Mouse (Mus musculus) embryonic stem cell, embryonic (primary cell): ENCODE results near the gene Lnx2.

Source experiments
- CTCF ChIA-PET, 4 experiments: fragments of 300-600 bp in 2 of 4; fragments of 350-600 bp in 2 of 4; sonication (Branson Sonifier 250); formaldehyde crosslinking; loops; one replicate each; lab custom pipeline; 2022; ENCODE audit warnings: inconsistent platforms in 2 of 4; lab: Charles Lee
- POLR2A ChIA-PET, 4 experiments: fragments of 300-600 bp in 2 of 4; fragments of 350-600 bp in 2 of 4; sonication (Branson Sonifier 250); formaldehyde crosslinking; loops; one replicate each; lab custom pipeline; 2022; ENCODE audit warnings: antibody characterized with exemption in 4 of 4, inconsistent platforms in 1 of 4; lab: Charles Lee

The Lnx2 gene

DNA sequence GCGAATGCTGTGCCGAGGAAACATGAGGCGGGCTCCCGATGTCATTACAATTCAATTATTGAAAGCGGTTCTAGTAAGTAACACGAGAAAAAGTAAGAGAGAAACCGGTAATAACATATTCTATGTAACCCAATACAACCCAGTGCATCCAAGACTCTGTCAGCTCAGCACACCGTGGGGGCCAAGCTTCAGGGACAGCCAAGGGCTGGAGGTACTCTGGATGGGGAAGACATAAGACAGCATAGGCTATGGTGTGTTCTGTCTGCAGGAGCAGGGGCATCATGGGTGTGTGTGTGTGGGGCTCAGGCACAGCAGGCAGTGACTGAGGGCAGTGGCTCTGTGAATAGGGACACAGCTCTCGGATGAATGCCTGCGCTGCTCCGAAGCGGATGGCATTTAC lies 59.8 kb downstream of the Lnx2 start:
- ChIA-PET POLR2A (no interaction called here), CTCF (no interaction called here)

GRCm38 (mm10) chr5:147015191-147015590 lies 61.2 kb downstream of the Lnx2 start:
- ChIA-PET CTCF (no interaction called here), POLR2A (no interaction called here)

- POLR2A ChIA-PET, result interaction anchor here in 1 of 4 experiments (1.0 to 1.1 kb wide), 2 partner anchors 9 to 16 kb away, joined by 3 read pairs; no protein-coding TSS in a partner anchor
- CTCF ChIA-PET, result no interaction called here
Observed at GRCm38 (mm10) chr5:147013845-147014244, 62.5 kb downstream of the Lnx2 start.

GRCm38 (mm10) chr5:147011333-147011732 lies 65.1 kb downstream of the Lnx2 start:
- ChIA-PET POLR2A (interaction anchor here in 2 of 4 experiments (0.5 to 0.6 kb wide), 2 partner anchors 13 to 67 kb away, joined by 5 read pairs; no protein-coding TSS in a partner anchor), CTCF (no interaction called here)

DNA sequence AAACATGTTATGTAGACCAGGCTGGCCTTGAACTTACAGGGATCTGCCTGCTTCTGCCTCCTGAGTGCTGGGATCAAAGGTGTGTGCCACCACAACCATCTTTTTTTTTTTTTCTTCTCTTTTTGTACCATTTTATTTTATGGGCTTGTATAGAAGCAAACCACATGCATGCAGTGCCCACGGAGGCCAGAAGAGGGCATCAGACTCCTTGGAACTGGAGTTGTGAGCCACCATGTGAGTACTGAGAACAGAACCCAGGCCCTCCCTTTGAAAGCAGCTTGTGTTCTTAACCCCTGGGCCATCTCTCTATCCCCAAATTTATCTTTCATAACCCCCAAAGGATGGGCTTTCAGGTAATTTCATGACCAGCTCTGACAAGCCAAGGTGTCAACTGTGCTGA lies 73.1 kb downstream of the Lnx2 start:
- POLR2A ChIA-PET, result interaction anchor here in 1 of 4 experiments (0.6 kb wide), 1 partner anchor 64 kb away, joined by 3 read pairs; no protein-coding TSS in a partner anchor
- CTCF ChIA-PET, result interaction anchor here (0.7 to 2.2 kb wide), 5 partner anchors 9 to 349 kb away, joined by 3 to 8 read pairs (median 3); no protein-coding TSS in a partner anchor

GRCm38 (mm10) chr5:147001312-147001711 lies 75.1 kb downstream of the Lnx2 start:
- POLR2A ChIA-PET, result interaction anchor here in 1 of 4 experiments (0.6 kb wide), 1 partner anchor 87 kb away, joined by 3 read pairs; no protein-coding TSS in a partner anchor

GRCm38 (mm10) chr5:146998802-146999201 lies 77.6 kb downstream of the Lnx2 start:
- ChIA-PET CTCF (no interaction called here), POLR2A (interaction anchor here in 1 of 4 experiments (1.1 kb wide), 1 partner anchor 26 kb away, joined by 3 read pairs; no protein-coding TSS in a partner anchor)

More at GRCm38 (mm10) chr5:147001312-147001711, 75.1 kb downstream of the Lnx2 start:
- CTCF ChIA-PET, result interaction anchor here in 2 of 4 experiments (0.9 to 1.1 kb wide), 3 partner anchors 15 to 95 kb away, joined by 3 read pairs; no protein-coding TSS in a partner anchor

GRCm38 (mm10) chr5:146996812-146997211 lies 79.6 kb downstream of the Lnx2 start:
- ChIA-PET CTCF (no interaction called here), POLR2A (no interaction called here)

DNA sequence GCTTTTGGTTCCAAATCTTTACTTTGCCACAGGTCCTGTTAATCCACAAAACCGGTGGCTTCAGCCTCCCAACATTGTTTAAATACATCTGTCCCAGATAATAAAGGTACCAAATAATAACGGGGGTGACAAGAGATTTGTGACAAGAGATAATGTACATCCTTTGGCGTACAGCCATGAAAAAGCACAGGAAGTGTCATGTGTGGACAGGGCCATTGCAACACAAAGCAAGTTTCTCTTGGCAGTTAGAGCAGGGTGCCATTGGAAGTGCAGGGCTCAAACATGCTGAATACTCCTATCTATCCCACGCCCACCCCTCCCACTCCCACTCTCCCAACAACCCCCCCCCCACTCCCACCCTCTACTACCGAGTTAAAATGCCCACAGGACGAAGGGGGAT lies 81.4 kb downstream of the Lnx2 start:
- CTCF ChIA-PET, result no interaction called here
- POLR2A ChIA-PET, result no interaction called here

DNA sequence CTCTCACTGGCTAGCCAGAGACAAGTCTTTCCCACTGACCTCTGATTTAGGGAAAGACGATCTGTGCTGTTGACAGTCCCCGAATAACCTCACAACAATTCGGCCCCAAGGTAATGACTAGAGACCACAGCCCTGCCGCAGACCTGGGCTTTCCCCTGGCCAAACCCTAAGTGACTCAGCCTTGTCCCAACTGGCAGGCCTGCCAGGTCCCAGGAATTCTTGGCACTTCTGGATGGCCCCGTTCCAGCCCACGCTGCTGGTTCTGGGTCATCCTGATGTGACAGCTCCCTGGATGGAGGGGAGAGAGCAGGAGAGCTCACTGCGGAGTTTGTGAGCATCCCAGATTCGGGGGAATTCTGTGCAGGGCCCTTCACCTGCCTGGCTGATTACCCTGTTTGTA lies 82.9 kb downstream of the Lnx2 start:
- ChIA-PET POLR2A (interaction anchor here in 1 of 4 experiments (1.6 kb wide), 1 partner anchor 15 kb away, joined by 4 read pairs; no protein-coding TSS in a partner anchor), CTCF (interaction anchor here in 2 of 4 experiments (0.6 to 1.9 kb wide), 3 partner anchors 10 to 296 kb away, joined by 3 to 6 read pairs (median 5); no protein-coding TSS in a partner anchor)

- POLR2A ChIA-PET, result interaction anchor here in 1 of 4 experiments (0.8 kb wide), 1 partner anchor 32 kb away, joined by 3 read pairs; no protein-coding TSS in a partner anchor
Observed at GRCm38 (mm10) chr5:146989051-146989450, 87.3 kb downstream of the Lnx2 start.

DNA sequence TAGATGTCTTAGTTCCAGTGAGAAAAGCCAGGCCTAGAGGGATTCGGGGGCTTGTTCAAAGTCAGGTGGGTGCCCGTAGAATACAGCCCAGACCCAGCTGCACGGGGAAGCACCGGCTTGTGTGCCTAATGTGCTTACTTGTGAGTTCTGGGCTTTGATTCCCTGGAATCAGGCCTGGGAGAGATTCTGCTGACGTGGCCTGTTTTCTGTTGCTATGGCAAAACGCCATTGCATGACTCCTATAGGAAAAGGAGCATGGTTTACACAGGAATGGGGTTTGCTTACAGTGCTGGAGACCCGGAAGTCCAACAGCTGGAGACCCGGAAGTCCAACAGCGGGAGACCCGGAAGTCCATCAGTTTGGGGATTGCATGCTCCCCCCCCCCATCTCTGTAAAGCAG lies 88.8 kb downstream of the Lnx2 start:
- CTCF ChIA-PET, result interaction anchor here in 1 of 4 experiments (0.7 kb wide), 1 partner anchor 212 kb away, joined by 3 read pairs; no protein-coding TSS in a partner anchor
- POLR2A ChIA-PET, result interaction anchor here in 1 of 4 experiments (0.6 to 0.9 kb wide), 2 partner anchors 15 to 306 kb away, joined by 3 to 4 read pairs; no protein-coding TSS in a partner anchor

More at GRCm38 (mm10) chr5:146989051-146989450, 87.3 kb downstream of the Lnx2 start:
- CTCF ChIA-PET, result interaction anchor here in 1 of 4 experiments (0.6 kb wide), 1 partner anchor 72 kb away, joined by 3 read pairs; no protein-coding TSS in a partner anchor

DNA sequence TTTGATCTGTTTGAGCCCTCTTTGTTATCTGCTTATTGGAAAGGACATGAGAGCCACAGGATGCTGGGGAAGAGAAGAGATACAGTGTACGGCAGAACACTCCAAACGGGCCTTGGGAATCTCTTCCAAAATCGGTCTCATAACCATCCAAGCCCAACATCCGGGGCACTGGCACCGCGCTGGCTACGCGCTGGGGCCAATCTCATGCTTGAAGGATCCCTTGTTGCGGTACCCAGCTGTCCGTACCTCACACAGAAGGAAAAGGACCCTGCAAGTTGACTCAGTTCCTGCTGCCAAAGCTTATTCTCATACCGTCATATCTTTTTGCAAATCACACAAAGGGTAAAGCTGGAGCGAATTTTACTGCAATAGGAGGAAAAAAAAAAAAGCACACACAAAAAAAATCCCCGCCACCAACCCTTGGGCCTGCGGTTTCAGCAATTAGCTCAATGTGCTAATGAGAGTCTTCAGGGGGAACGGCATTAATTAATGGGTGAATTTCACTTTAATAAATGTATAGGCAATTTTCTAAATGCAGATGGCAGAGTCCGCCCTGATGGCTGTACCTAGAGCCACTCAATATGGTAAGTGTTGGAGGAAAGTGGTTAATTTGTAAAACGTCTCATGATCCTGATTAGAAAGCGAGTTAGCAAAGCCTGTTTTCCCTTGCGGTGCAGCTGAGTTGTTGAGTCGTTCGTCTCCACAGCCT lies 90.5 kb downstream of the Lnx2 start:
- ChIA-PET CTCF (interaction anchor here (0.6 to 1.3 kb wide), 8 partner anchors 13 to 647 kb away, joined by 3 to 7 read pairs (median 3); partner anchors contain the start of gene Gtf3a (in 1 of the 4)), POLR2A (interaction anchor here in 2 of 4 experiments (0.6 to 1.4 kb wide), 6 partner anchors 13 to 308 kb away, joined by 3 to 5 read pairs (median 3); partner anchors contain the start of gene Mtif3 (in 1 of the 2))

GRCm38 (mm10) chr5:146983216-146983615 lies 93.2 kb downstream of the Lnx2 start:
- POLR2A ChIA-PET, result interaction anchor here in 1 of 4 experiments (1.2 kb wide), 1 partner anchor 14 kb away, joined by 3 read pairs; no protein-coding TSS in a partner anchor
- CTCF ChIA-PET, result interaction anchor here (0.5 to 2.3 kb wide), 24 partner anchors 8 to 336 kb away, joined by 3 to 7 read pairs (median 4); partner anchors contain the start of gene Mtif3 (in 2 of the 4)

GRCm38 (mm10) chr5:146981376-146981775 lies 95.0 kb downstream of the Lnx2 start:
- CTCF ChIA-PET, result interaction anchor here in 1 of 4 experiments (2.3 kb wide), 1 partner anchor 246 kb away, joined by 6 read pairs; no protein-coding TSS in a partner anchor
- POLR2A ChIA-PET, result interaction anchor here in 2 of 4 experiments (0.7 to 0.9 kb wide), 2 partner anchors 9 to 96 kb away, joined by 3 read pairs; partner anchors contain the start of gene Polr1d (in 1 of the 2)

- POLR2A ChIA-PET, result interaction anchor here in 1 of 4 experiments (1.0 kb wide), 1 partner anchor 11 kb away, joined by 3 read pairs; the partner anchor contains the start of gene Mtif3
- CTCF ChIA-PET, result no interaction called here
Observed at GRCm38 (mm10) chr5:146974781-146975123, 101.6 kb downstream of the Lnx2 start.

DNA sequence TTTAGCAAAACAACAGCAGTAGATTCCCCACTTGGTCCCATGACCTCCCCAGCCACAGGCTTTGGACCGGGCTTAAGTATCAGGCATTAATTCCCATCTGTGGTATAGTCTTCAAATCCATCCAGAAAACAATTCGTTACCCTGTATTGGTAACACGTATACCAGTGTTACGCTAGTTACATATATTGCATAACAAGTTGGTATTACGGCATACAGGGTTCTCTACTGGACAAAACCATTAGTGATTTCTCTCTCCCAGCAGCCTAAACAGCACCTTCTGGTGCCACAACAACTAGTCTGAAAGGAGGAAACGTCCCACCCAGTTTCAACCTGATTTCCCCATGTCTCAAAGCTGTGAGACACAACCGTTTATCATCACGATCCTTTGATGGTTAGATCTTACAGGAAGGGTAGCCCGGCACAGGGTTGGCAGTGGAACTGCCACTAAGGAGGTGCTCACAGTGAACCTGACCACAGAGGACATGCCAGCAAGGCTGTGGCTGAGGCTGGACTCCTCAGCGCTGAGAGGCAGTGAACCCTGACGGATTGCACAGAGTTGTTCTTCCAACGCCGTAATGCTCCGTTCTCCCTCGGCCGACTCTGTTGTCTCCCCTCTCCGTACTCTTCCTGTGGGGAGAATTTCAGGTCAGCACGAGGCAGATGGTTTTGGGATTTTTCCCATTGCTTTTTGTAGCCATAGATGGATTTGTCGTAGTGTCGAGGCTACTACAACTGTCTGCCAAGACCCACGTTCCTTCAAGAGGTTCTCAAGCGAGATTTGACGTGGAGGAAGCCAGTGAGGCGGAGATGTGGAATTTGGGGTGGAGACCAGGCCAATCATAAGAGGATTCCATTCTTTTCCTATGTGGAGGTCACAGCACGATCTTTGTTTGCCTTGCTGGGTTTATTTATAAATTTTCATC lies 102.3 kb downstream of the Lnx2 start:
- ChIA-PET POLR2A (interaction anchor here in 2 of 4 experiments (1.0 to 1.7 kb wide), 3 partner anchors 12 to 25 kb away, joined by 3 to 6 read pairs (median 6); partner anchors contain the start of gene Gtf3a (in 1 of the 2)), CTCF (interaction anchor here in 2 of 4 experiments (0.7 to 1.7 kb wide), 3 partner anchors 9 to 57 kb away, joined by 4 to 5 read pairs (median 4); no protein-coding TSS in a partner anchor)
